Mouse (Mus musculus) bone marrow, adult 2 months (tissue): ENCODE measurements around the gene Vwce.

Experiments used
- CTCF ChIP-seq: fragments of 200-500 bp; IDR thresholded peaks from 2 replicates; pipeline ENCODE4 v1.5.1; 2011; ENCODE audit warnings: low read length, control low read depth; ENCODE audit not compliant: control insufficient read depth, insufficient read depth
- POLR2A ChIP-seq: fragments of 200-500 bp; IDR thresholded peaks from 2 replicates; pipeline ENCODE4 v1.6.1; 2011; ENCODE audit warnings: low read depth, mild to moderate bottlenecking, control low read depth, low read length, borderline replicate concordance; ENCODE audit not compliant: control insufficient read depth

DNA sequence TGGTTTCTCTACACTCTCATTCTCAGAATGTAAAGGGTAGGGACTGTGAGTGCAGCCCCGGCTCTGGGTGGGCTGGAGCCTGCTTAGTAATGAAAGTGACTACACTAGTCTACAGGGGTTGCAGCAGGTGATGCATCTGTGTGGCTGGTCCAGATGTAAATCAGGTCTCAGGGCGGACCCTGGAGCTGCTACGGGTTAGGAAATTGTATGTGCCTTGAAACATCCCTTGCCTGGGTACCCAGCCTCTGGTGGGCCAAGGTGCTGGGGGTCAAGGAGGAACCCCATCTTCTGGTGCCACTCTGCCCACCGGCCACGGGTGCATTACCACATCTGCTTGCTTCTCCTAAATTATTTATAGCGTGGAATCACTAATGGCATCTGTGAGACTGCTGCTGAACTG is 80.2 kb downstream of the Vwce start:
- TF ChIP-seq CTCF (no peak), POLR2A (no peak)
